Mouse (Mus musculus): ENCODE measurements around the gene Rabepk. TPM values are rescaled to one million over a fixed set of nuclear protein-coding genes. Genes with fewer than 3 reads are reported as not detected.

The Rabepk gene
- total and polyA plus RNA-seq, 3 experiments: 62.1 to 88.4 (median 68.8) TPM

DNA sequence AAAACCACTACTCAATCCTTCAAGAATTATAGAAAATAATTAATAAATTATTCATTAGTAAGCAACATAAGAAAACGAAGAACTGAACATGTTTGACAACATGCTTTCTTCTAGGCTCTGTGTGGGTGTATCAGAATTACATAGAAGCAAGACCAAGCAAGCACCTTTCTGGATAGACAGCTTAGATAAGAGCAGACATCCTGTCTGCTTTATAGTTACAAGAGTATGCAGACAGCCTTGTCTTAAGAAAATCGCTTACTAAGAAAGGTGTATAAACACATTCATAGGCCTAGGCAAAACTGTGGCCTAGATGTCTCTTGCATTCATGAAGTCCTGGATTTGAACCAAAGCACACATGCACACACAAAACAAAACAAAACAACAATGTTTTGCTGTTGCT lies 54.0 kb downstream of the Rabepk start:
- no peak overlapping the region for H3K27ac ChIP-seq (ENCODE audit: insufficient read depth, low read depth)
- in situ Hi-C loops (cut with MboI; ENCODE audit: low pct_ligation_motif_present, low pct_unique_long_range_greater_than_20kb, low sequenced_read_pairs): no loop called here
- dilution Hi-C loops (cut with MboI; ENCODE audit: extremely low pct_ligation_motif_present, extremely low pct_unique_long_range_greater_than_20kb, low sequenced_read_pairs): no loop called here
- no peak overlapping the region for H3K4me3 ChIP-seq (replicated peaks in 1 of 3; ENCODE audit: low read depth in 2 of 3, low read length in 2 of 3, poor library complexity in 1 of 3)
- H3K9ac ChIP-seq (ENCODE audit: insufficient read depth, low read depth): no peak overlapping the region
- H3K4me2 ChIP-seq (ENCODE audit: insufficient read depth, low read depth, poor library complexity, severe bottlenecking): no peak overlapping the region
- peaks cover 30% of the 10 kb centered on the region for H3K79me2 ChIP-seq (replicated peaks; ENCODE audit: control insufficient read depth, extremely low read depth, insufficient read depth, poor library complexity, severe bottlenecking)
- H3K9me3 ChIP-seq (replicated peaks; ENCODE audit: low read length): no peaks in the 10 kb centered on the region
- no peak for DNase-seq (ENCODE audit: extremely low read depth)
- TF ChIP-seq SMC3 (IDR thresholded peaks at IDR 0.05; ENCODE audit: low read depth, low read length) (no peak), RCOR1 (conservative IDR thresholded peaks at IDR 0.05; ENCODE audit: low read depth, low read length) (no peak), RAD21 (IDR thresholded peaks at IDR 0.05; ENCODE audit: low read depth, low read length) (no peak), UBTF (IDR thresholded peaks at IDR 0.05; ENCODE audit: low read depth, low read length) (no peak), CTCF (conservative IDR thresholded peaks at IDR 0.05 in 1 of 2, IDR thresholded peaks at IDR 0.05 in 1 of 2; ENCODE audit: low read depth in 2 of 2, low read length in 2 of 2) (no peak), KAT2A (IDR thresholded peaks at IDR 0.05; ENCODE audit: insufficient replicate concordance, low read length) (no peak), ZNF384 (IDR thresholded peaks at IDR 0.05; ENCODE audit: low read depth, low read length) (no peak), JUN (IDR thresholded peaks at IDR 0.05; ENCODE audit: insufficient read depth, low read depth, low read length) (no peak), IRF4 (IDR thresholded peaks at IDR 0.05; ENCODE audit: low read depth, low read length) (no peak), JUND (conservative IDR thresholded peaks at IDR 0.05; ENCODE audit: low read depth, low read length) (no peak), EP300 (IDR thresholded peaks at IDR 0.05; ENCODE audit: low read length) (no peak), NELFE (IDR thresholded peaks at IDR 0.05; ENCODE audit: low read depth, low read length) (no peak), NRF1 (IDR thresholded peaks at IDR 0.05; ENCODE audit: low read depth, low read length) (no peak), SIN3A (IDR thresholded peaks at IDR 0.05; ENCODE audit: low read length) (no peak), ZMIZ1 (IDR thresholded peaks at IDR 0.05; ENCODE audit: low read depth, low read length) (no peak), USF2 (conservative IDR thresholded peaks at IDR 0.05; ENCODE audit: low read depth, low read length) (no peak)
- H3K36me3 ChIP-seq (replicated peaks in 1 of 2; ENCODE audit: control insufficient read depth in 1 of 2, insufficient read depth in 1 of 2, low read length in 1 of 2): peaks cover 6 to 48% of the 10 kb centered on the region in 2 experiments
- H3K4me1 ChIP-seq (ENCODE audit: control insufficient read depth in 1 of 2, insufficient read depth in 2 of 2): peaks cover 0 to 17% of the 10 kb centered on the region in 2 experiments; a peak in 2 of 4 replicates
- H3K27me3 ChIP-seq (replicated peaks): no peaks in the 10 kb centered on the region

DNA sequence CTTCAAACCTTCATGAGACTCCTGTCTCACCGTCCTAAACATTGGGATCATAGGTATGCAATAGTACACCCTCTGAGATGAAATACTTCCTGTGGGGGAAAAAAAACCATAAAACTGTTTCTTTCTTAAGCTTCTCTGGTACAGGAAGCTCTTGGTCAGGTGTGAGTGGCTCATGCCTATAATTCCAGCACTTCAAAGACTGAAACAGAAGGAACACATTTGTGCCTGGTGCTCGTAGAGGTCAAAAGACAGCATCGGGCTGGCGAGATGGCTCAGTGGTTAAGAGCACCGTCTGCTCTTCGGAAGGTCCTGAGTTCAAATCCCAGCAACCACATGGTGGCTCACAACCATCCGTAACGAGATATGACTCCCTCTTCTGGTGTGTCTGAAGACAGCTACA lies 55.2 kb downstream of the Rabepk start:
- Histone ChIP-seq H3K27ac (ENCODE audit: insufficient read depth, low read depth) (no peak overlapping the region), H3K4me1 (ENCODE audit: control insufficient read depth in 1 of 2, insufficient read depth in 2 of 2) (peaks cover 0 to 11% of the 10 kb centered on the region in 2 experiments; a peak in 2 of 4 replicates), H3K79me2 (replicated peaks; ENCODE audit: control insufficient read depth, extremely low read depth, insufficient read depth, poor library complexity, severe bottlenecking) (peaks cover 25% of the 10 kb centered on the region), H3K4me2 (ENCODE audit: insufficient read depth, low read depth, poor library complexity, severe bottlenecking) (no peak overlapping the region), H3K36me3 (replicated peaks in 1 of 2; ENCODE audit: control insufficient read depth in 1 of 2, insufficient read depth in 1 of 2, low read length in 1 of 2) (peaks cover 6 to 49% of the 10 kb centered on the region in 2 experiments), H3K9ac (ENCODE audit: insufficient read depth, low read depth) (no peak overlapping the region), H3K4me3 (replicated peaks in 1 of 3; ENCODE audit: low read depth in 2 of 3, low read length in 2 of 3, poor library complexity in 1 of 3) (no peak overlapping the region), H3K9me3 (replicated peaks; ENCODE audit: low read length) (no peaks in the 10 kb centered on the region), H3K27me3 (replicated peaks) (no peaks in the 10 kb centered on the region)
- dilution Hi-C loops (cut with MboI; ENCODE audit: extremely low pct_ligation_motif_present, extremely low pct_unique_long_range_greater_than_20kb, low sequenced_read_pairs): no loop called here
- TF ChIP-seq USF2 (conservative IDR thresholded peaks at IDR 0.05; ENCODE audit: low read depth, low read length): no peak
- TF ChIP-seq NELFE (IDR thresholded peaks at IDR 0.05; ENCODE audit: low read depth, low read length): no peak
- no peak for TF ChIP-seq USF1 (IDR thresholded peaks at IDR 0.05; ENCODE audit: low read depth, low read length)
- no peak for TF ChIP-seq MAX (IDR thresholded peaks at IDR 0.05; ENCODE audit: low read length)
- no peak for TF ChIP-seq ZMIZ1 (IDR thresholded peaks at IDR 0.05; ENCODE audit: low read depth, low read length)
- TF ChIP-seq MXI1 (IDR thresholded peaks at IDR 0.05; ENCODE audit: low read depth, low read length): no peak
- no peak for TF ChIP-seq TBP (conservative IDR thresholded peaks at IDR 0.05; ENCODE audit: low read depth, low read length)
- no peak for TF ChIP-seq CHD1 (IDR thresholded peaks at IDR 0.05; ENCODE audit: low read depth, low read length)
- TF ChIP-seq ZC3H11A (IDR thresholded peaks at IDR 0.05; ENCODE audit: low read depth, low read length): no peak
- no peak for TF ChIP-seq POLR2AphosphoS2 (IDR thresholded peaks at IDR 0.05; ENCODE audit: low read depth, low read length)
- no peak for TF ChIP-seq CTCF (conservative IDR thresholded peaks at IDR 0.05 in 1 of 2, IDR thresholded peaks at IDR 0.05 in 1 of 2; ENCODE audit: low read depth in 2 of 2, low read length in 2 of 2)
- TF ChIP-seq IRF4 (IDR thresholded peaks at IDR 0.05; ENCODE audit: low read depth, low read length): no peak
- no peak for TF ChIP-seq SIN3A (IDR thresholded peaks at IDR 0.05; ENCODE audit: low read length)
- no peak for TF ChIP-seq TCF12 (IDR thresholded peaks at IDR 0.05; ENCODE audit: low read depth, low read length)
- no peak for TF ChIP-seq BHLHE40 (IDR thresholded peaks at IDR 0.05; ENCODE audit: low read depth, low read length)
- in situ Hi-C loops (cut with MboI; ENCODE audit: low pct_ligation_motif_present, low pct_unique_long_range_greater_than_20kb, low sequenced_read_pairs): no loop called here
- no peak for DNase-seq (ENCODE audit: extremely low read depth)

Data from CH12.LX (cell line).